Mouse (Mus musculus) liver (tissue): Measurements from ENCODE around the gene Bhmt.
"Not testable (repeated sequence)": the region's sequence is repeated elsewhere in the genome, so short reads cannot be mapped to it uniquely, and the experiment has no call there.

Source experiments
- DNase-seq: peaks from one replicate; pipeline ENCODE4 v3.0.0-alpha.2; 2020; ENCODE audit warnings: mixed read lengths

Bhmt gene

GRCm38 (mm10) chr13:93607701-93608100 lies 30.1 kb downstream of the Bhmt start:
- DNase-seq: no peak

GRCm38 (mm10) chr13:93606868-93607578 lies 30.7 kb downstream of the Bhmt start:
- DNase-seq: no peak

GRCm38 (mm10) chr13:93604698-93605097 lies 33.1 kb downstream of the Bhmt start:
- no peak for DNase-seq

GRCm38 (mm10) chr13:93601527-93601926 lies 36.2 kb downstream of the Bhmt start:
- DNase-seq: no peak

GRCm38 (mm10) chr13:93593040-93593699 lies 44.6 kb downstream of the Bhmt start:
- no peak for DNase-seq

GRCm38 (mm10) chr13:93582526-93582925 lies 55.2 kb downstream of the Bhmt start:
- DNase-seq: not testable (repeated sequence)

- no peak for DNase-seq
These were observed 57.3 kb downstream of the Bhmt start for GRCm38 (mm10) chr13:93580431-93580830.

- no peak for DNase-seq
These were observed 68.1 kb downstream of the Bhmt start for GRCm38 (mm10) chr13:93569676-93570075.
